Mouse (Mus musculus) bone marrow, adult 2 months (tissue): Measurements from ENCODE around the gene Immp1l.

Experiments used
- CTCF ChIP-seq: fragments of 200-500 bp; IDR thresholded peaks from 2 replicates; pipeline ENCODE4 v1.5.1; 2011; ENCODE audit warnings: low read length, control low read depth; ENCODE audit not compliant: control insufficient read depth, insufficient read depth
- POLR2A ChIP-seq: fragments of 200-500 bp; IDR thresholded peaks from 2 replicates; pipeline ENCODE4 v1.6.1; 2011; ENCODE audit warnings: low read depth, mild to moderate bottlenecking, control low read depth, low read length, borderline replicate concordance; ENCODE audit not compliant: control insufficient read depth

DNA sequence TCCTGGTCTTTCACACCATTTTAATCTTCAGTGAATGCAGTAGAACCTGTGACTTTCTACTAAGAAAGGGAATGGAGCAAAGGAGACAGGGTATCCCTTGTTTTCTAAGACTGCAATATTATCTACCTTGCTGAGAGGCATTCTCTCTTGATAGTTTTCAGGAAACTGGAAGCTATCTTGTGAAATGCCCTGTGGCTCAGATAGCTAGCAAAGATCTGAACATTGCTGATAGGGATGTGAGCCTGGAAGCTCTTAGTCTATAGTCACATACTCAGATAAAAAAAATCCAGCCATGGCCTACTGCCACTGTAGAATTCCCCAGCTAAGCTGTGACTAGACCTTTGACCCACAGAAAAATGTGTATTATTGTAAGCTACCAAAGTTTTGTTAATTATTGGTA is 13.6 kb upstream of the Immp1l start:
- TF ChIP-seq CTCF (no peak), POLR2A (no peak)
